Mouse (Mus musculus): ENCODE data around the gene Smpdl3a. TPM values are rescaled to one million over a fixed set of nuclear protein-coding genes. Genes with fewer than 3 reads are reported as not detected.

The Smpdl3a gene
- polyA plus RNA-seq, 1 experiment from 2014 or later: 28.8 TPM

GRCm38 (mm10) chr10:57807754-57808153 lies 13.6 kb downstream of the Smpdl3a start:
- 90% methylated on average over 6 of the region's 6 CpGs for WGBS
- H3K27ac ChIP-seq (replicated peaks; ENCODE audit: low read depth, low read length): no peak overlapping the region
- no peak overlapping the region for H3K9ac ChIP-seq (ENCODE audit: low read depth, low read length)
- H3K4me2 ChIP-seq (ENCODE audit: low read depth, low read length): no peak overlapping the region
- no peaks in the 10 kb centered on the region for H3K9me3 ChIP-seq (ENCODE audit: control insufficient read depth, low read length)
- no peaks in the 10 kb centered on the region for H3K4me1 ChIP-seq (ENCODE audit: control insufficient read depth, insufficient read depth, low read length)
- DNase-seq (ENCODE audit: low spot score) (no peak), ATAC-seq (ENCODE audit: low read depth) (no peak)
- no peaks in the 10 kb centered on the region for H3K27me3 ChIP-seq (replicated peaks; ENCODE audit: control insufficient read depth, insufficient read depth, low read length)
- no peak overlapping the region for H3K4me3 ChIP-seq (ENCODE audit: low read depth, low read length)
- H3K36me3 ChIP-seq (ENCODE audit: control insufficient read depth, insufficient read depth, low read length): no peaks in the 10 kb centered on the region

DNA sequence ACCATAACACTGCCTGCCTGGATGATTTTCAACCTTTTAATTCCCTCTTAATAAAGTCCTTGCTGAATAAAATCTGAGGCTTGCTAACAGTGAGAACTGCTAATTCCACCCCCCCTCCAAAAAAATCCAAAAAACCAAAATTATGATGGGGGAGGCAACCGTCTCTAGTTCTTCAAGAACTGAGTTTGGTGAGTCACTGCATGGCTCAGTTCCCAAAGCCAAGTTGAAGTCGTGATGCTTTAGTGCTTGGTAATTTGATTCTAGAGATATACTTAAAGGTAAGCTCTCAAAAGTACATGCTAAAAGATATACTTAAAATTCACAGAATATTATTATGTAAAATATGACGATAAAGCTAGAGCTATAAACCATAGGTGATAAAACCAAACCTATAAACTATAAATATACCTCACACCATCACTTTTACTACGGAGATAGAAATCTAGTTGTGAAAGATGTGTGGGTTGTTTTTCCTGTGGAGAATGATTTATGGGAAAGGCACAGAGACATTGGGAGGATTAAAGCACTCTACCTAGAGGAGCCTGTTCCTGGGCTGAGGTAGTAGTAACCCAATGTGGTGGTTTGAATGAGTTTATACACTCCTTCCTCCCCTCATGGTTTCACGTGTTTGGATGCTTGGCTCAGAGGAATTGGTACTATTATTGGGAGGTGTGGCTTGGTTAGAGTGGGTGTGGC lies 18.2 kb downstream of the Smpdl3a start:
- H3K27ac ChIP-seq (replicated peaks; ENCODE audit: low read depth, low read length): no peak overlapping the region
- no peak overlapping the region for H3K4me3 ChIP-seq (ENCODE audit: low read depth, low read length)
- no peaks in the 10 kb centered on the region for H3K27me3 ChIP-seq (replicated peaks; ENCODE audit: control insufficient read depth, insufficient read depth, low read length)
- no peaks in the 10 kb centered on the region for H3K36me3 ChIP-seq (ENCODE audit: control insufficient read depth, insufficient read depth, low read length)
- H3K4me1 ChIP-seq (ENCODE audit: control insufficient read depth, insufficient read depth, low read length): no peaks in the 10 kb centered on the region
- WGBS: 82% methylated on average over 5 of the region's 5 CpGs
- H3K4me2 ChIP-seq (ENCODE audit: low read depth, low read length): no peak overlapping the region
- no peaks in the 10 kb centered on the region for H3K9me3 ChIP-seq (ENCODE audit: control insufficient read depth, low read length)
- DNase-seq (ENCODE audit: low spot score) (no peak), ATAC-seq (ENCODE audit: low read depth) (no peak)
- H3K9ac ChIP-seq (ENCODE audit: low read depth, low read length): no peak overlapping the region

GRCm38 (mm10) chr10:57814295-57814694 lies 20.2 kb downstream of the Smpdl3a start:
- Histone ChIP-seq H3K4me3 (ENCODE audit: low read depth, low read length) (no peak overlapping the region), H3K9ac (ENCODE audit: low read depth, low read length) (no peak overlapping the region), H3K27me3 (replicated peaks; ENCODE audit: control insufficient read depth, insufficient read depth, low read length) (no peaks in the 10 kb centered on the region), H3K36me3 (ENCODE audit: control insufficient read depth, insufficient read depth, low read length) (no peaks in the 10 kb centered on the region), H3K27ac (replicated peaks; ENCODE audit: low read depth, low read length) (no peak overlapping the region), H3K4me1 (ENCODE audit: control insufficient read depth, insufficient read depth, low read length) (no peaks in the 10 kb centered on the region), H3K9me3 (ENCODE audit: control insufficient read depth, low read length) (no peaks in the 10 kb centered on the region), H3K4me2 (ENCODE audit: low read depth, low read length) (no peak overlapping the region)
- DNase-seq (ENCODE audit: low spot score) (no peak), ATAC-seq (ENCODE audit: low read depth) (no peak)
- 84% methylated on average over 2 of the region's 2 CpGs for WGBS

DNA sequence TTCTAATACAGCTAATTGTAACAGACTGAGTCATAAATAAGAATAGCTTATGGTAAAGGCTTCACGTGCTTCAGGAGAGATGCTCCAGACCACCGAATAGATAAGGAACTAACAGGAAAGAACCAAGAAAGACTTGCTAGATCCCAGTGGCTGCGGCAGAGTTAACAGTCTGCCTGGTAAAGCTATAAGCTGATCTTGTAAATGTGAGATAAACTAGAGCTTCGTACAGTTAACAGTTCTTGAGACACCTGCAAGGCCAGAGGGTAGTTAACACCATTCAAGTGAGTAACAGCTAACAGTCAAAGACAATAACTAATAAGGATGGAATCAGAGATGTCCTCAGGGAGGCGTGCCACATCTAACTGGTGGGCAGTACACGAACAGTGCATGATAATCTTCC lies 21.7 kb downstream of the Smpdl3a start:
- WGBS: 79% methylated on average over 6 of the region's 6 CpGs
- H3K9me3 ChIP-seq (ENCODE audit: control insufficient read depth, low read length): no peaks in the 10 kb centered on the region
- H3K27me3 ChIP-seq (replicated peaks; ENCODE audit: control insufficient read depth, insufficient read depth, low read length): no peaks in the 10 kb centered on the region
- no peak overlapping the region for H3K27ac ChIP-seq (replicated peaks; ENCODE audit: low read depth, low read length)
- H3K4me1 ChIP-seq (ENCODE audit: control insufficient read depth, insufficient read depth, low read length): no peaks in the 10 kb centered on the region
- no peak overlapping the region for H3K4me3 ChIP-seq (ENCODE audit: low read depth, low read length)
- H3K4me2 ChIP-seq (ENCODE audit: low read depth, low read length): no peak overlapping the region
- H3K9ac ChIP-seq (ENCODE audit: low read depth, low read length): no peak overlapping the region
- H3K36me3 ChIP-seq (ENCODE audit: control insufficient read depth, insufficient read depth, low read length): no peaks in the 10 kb centered on the region
- no peak for ATAC-seq (ENCODE audit: low read depth)
- no peak for DNase-seq (ENCODE audit: low spot score)

DNA sequence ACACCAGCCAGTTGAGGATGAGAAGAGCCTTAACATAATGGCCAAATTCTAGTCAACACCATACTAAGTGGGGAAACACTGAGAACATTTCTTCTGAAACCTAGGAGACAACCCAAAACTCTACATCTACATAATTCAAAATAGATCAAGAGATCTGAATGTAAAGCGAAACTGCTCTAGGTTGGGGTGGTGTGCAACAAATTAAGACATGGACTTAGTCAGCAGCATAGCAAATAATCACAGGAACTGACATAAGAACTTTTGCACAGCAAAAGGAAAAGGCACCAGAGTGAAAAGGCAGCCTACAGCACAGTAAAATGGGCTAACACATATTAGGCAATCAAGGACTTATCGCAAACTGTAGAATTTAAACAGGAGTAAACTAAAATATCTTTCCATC lies 25.1 kb downstream of the Smpdl3a start:
- 91% methylated on average over 2 of the region's 2 CpGs for whole genome bisulfite sequencing
- Histone ChIP-seq H3K27ac (replicated peaks; ENCODE audit: low read depth, low read length) (no peak overlapping the region), H3K27me3 (replicated peaks; ENCODE audit: control insufficient read depth, insufficient read depth, low read length) (no peaks in the 10 kb centered on the region), H3K4me2 (ENCODE audit: low read depth, low read length) (no peak overlapping the region), H3K9ac (ENCODE audit: low read depth, low read length) (no peak overlapping the region), H3K36me3 (ENCODE audit: control insufficient read depth, insufficient read depth, low read length) (no peaks in the 10 kb centered on the region), H3K4me3 (ENCODE audit: low read depth, low read length) (no peak overlapping the region), H3K4me1 (ENCODE audit: control insufficient read depth, insufficient read depth, low read length) (no peaks in the 10 kb centered on the region), H3K9me3 (ENCODE audit: control insufficient read depth, low read length) (no peaks in the 10 kb centered on the region)
- DNase-seq (ENCODE audit: low spot score) (no peak), ATAC-seq (ENCODE audit: low read depth) (no peak)

DNA sequence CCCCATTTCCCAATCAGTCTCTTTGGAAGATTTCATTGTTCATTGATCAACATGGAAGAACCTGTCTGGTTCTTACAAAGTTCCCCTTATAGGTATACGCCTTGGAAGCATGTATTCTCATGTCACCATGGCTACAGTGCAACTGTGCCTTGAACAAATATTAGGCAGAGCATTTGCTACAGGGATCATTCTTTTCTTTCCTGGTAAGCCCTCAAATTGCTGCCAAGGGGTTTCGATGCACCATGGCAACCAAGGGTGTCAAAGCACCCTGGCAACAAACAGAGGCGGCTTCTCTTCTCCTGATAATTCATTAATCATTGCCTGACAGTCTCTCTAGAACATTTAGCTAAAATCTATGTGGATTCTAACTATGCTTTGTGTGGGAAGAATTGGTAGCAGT lies 28.3 kb downstream of the Smpdl3a start:
- Histone ChIP-seq H3K36me3 (ENCODE audit: control insufficient read depth, insufficient read depth, low read length) (no peaks in the 10 kb centered on the region), H3K27ac (replicated peaks; ENCODE audit: low read depth, low read length) (no peak overlapping the region), H3K27me3 (replicated peaks; ENCODE audit: control insufficient read depth, insufficient read depth, low read length) (no peaks in the 10 kb centered on the region), H3K9ac (ENCODE audit: low read depth, low read length) (no peak overlapping the region), H3K4me3 (ENCODE audit: low read depth, low read length) (no peak overlapping the region), H3K9me3 (ENCODE audit: control insufficient read depth, low read length) (no peaks in the 10 kb centered on the region), H3K4me2 (ENCODE audit: low read depth, low read length) (no peak overlapping the region), H3K4me1 (ENCODE audit: control insufficient read depth, insufficient read depth, low read length) (no peaks in the 10 kb centered on the region)
- peak; percentile 13 for DNase-seq (ENCODE audit: low spot score)
- ATAC-seq (ENCODE audit: low read depth): peak; percentile 26; the same call in 1 of the 2 replicates
- WGBS: 56% methylated on average over 3 of the region's 3 CpGs

DNA sequence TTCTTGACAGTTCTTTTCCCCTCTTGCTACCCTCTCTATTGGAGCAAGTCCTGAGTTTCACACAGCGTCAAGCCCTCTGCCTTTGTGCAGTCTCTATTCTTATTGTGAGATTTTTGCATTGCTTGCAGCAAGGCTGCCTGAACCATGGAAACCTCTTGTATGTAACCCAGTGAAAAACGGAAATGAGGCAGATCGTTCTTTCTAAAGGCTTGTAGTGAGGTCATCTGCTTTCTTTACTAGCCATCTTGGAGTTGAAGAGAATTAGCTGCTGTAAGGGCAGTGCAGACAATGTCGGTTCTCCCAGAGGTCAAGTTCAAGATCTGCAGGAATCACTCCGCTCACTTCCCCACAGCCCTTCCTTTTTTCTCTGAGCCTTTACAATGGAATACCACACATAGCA lies 34.5 kb downstream of the Smpdl3a start:
- Histone ChIP-seq H3K4me3 (ENCODE audit: low read depth, low read length) (no peak overlapping the region), H3K9ac (ENCODE audit: low read depth, low read length) (no peak overlapping the region), H3K36me3 (ENCODE audit: control insufficient read depth, insufficient read depth, low read length) (no peaks in the 10 kb centered on the region), H3K9me3 (ENCODE audit: control insufficient read depth, low read length) (no peaks in the 10 kb centered on the region), H3K4me2 (ENCODE audit: low read depth, low read length) (no peak overlapping the region), H3K27me3 (replicated peaks; ENCODE audit: control insufficient read depth, insufficient read depth, low read length) (no peaks in the 10 kb centered on the region), H3K4me1 (ENCODE audit: control insufficient read depth, insufficient read depth, low read length) (no peaks in the 10 kb centered on the region), H3K27ac (replicated peaks; ENCODE audit: low read depth, low read length) (no peak overlapping the region)
- DNase-seq (ENCODE audit: low spot score): no peak
- no peak for ATAC-seq (ENCODE audit: low read depth)
- 83% methylated on average over 5 of the region's 5 CpGs for WGBS

DNA sequence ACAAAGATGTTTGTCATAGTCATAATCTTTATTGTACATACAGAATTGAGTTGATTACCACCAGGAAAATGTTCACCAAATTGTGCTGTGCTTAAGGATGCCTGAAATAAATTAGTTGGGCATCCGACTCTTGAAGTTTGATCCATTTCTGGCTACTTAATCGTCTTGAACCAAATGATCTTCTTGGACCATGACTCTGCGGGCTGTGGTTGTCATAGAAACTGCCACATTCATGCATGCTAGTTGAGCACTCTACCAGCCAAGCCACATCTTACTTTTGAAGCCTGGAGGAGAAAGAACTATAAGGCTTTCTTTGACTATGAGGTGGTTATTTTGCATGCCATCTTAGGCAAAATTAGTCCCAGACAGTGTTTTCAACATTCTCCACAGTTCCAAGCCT lies 35.5 kb downstream of the Smpdl3a start:
- Histone ChIP-seq H3K36me3 (ENCODE audit: control insufficient read depth, insufficient read depth, low read length) (no peaks in the 10 kb centered on the region), H3K9ac (ENCODE audit: low read depth, low read length) (no peak overlapping the region), H3K4me3 (ENCODE audit: low read depth, low read length) (no peak overlapping the region), H3K4me2 (ENCODE audit: low read depth, low read length) (no peak overlapping the region), H3K9me3 (ENCODE audit: control insufficient read depth, low read length) (no peaks in the 10 kb centered on the region), H3K27ac (replicated peaks; ENCODE audit: low read depth, low read length) (no peak overlapping the region), H3K4me1 (ENCODE audit: control insufficient read depth, insufficient read depth, low read length) (no peaks in the 10 kb centered on the region), H3K27me3 (replicated peaks; ENCODE audit: control insufficient read depth, insufficient read depth, low read length) (no peaks in the 10 kb centered on the region)
- 72% methylated on average over 3 of the region's 3 CpGs for WGBS
- ATAC-seq (ENCODE audit: low read depth): no peak
- peak; percentile 7 for DNase-seq (ENCODE audit: low spot score)

GRCm38 (mm10) chr10:57835094-57835493 lies 41.0 kb downstream of the Smpdl3a start:
- Histone ChIP-seq H3K4me1 (ENCODE audit: control insufficient read depth, insufficient read depth, low read length) (no peaks in the 10 kb centered on the region), H3K36me3 (ENCODE audit: control insufficient read depth, insufficient read depth, low read length) (no peaks in the 10 kb centered on the region), H3K27ac (replicated peaks; ENCODE audit: low read depth, low read length) (no peak overlapping the region), H3K4me3 (ENCODE audit: low read depth, low read length) (no peak overlapping the region), H3K9ac (ENCODE audit: low read depth, low read length) (no peak overlapping the region), H3K4me2 (ENCODE audit: low read depth, low read length) (no peak overlapping the region), H3K27me3 (replicated peaks; ENCODE audit: control insufficient read depth, insufficient read depth, low read length) (no peaks in the 10 kb centered on the region), H3K9me3 (ENCODE audit: control insufficient read depth, low read length) (no peaks in the 10 kb centered on the region)
- WGBS: 94% methylated on average over 1 of the region's 1 CpGs
- DNase-seq (ENCODE audit: low spot score) (no peak), ATAC-seq (ENCODE audit: low read depth) (no peak)
